Mouse (Mus musculus) forebrain, postnatal 0 days (tissue): ENCODE results near the gene Tgfa. TPM values are rescaled to one million over a fixed set of nuclear protein-coding genes. Genes with fewer than 3 reads are reported as not detected.

Experiments used
- ATAC-seq: fragments of 200-750 bp; cut with Nextera tagmentation; 2 replicates; pipeline ENCODE4 v1.8.0; 2017; ENCODE audit warnings: mild to moderate bottlenecking, moderate library complexity
- DNase-seq: peaks from one replicate; pipeline ENCODE4 v3.0.0-alpha.2; 2015
- H3K27ac ChIP-seq: fragments of 300-500 bp; sonication (generic); 2 replicates; pipeline ENCODE4 v1.5.1; 2014; ENCODE audit warnings: low read depth, mild to moderate bottlenecking, antibody characterized with exemption, low read length, moderate library complexity, mixed read lengths
- H3K27me3 ChIP-seq: fragments of 300-500 bp; sonication (generic); 2 replicates; pipeline ENCODE4 v1.6.1; 2014; ENCODE audit warnings: mild to moderate bottlenecking, low read length, mixed read lengths; ENCODE audit not compliant: insufficient read depth
- H3K36me3 ChIP-seq: fragments of 300-500 bp; sonication (generic); 2 replicates; pipeline ENCODE4 v1.6.1; 2014; ENCODE audit warnings: mild to moderate bottlenecking, moderate library complexity; ENCODE audit not compliant: insufficient read depth
- H3K4me1 ChIP-seq: fragments of 300-500 bp; sonication (generic); 2 replicates; pipeline ENCODE4 v1.6.1; 2014; ENCODE audit warnings: antibody characterized with exemption; ENCODE audit not compliant: insufficient read depth
- H3K4me2 ChIP-seq: fragments of 300-500 bp; sonication (generic); 2 replicates; pipeline ENCODE4 v1.6.1; 2014; ENCODE audit warnings: low read depth, mild to moderate bottlenecking, moderate library complexity
- H3K4me3 ChIP-seq: fragments of 300-500 bp; sonication (generic); 2 replicates; pipeline ENCODE4 v1.5.1; 2014; ENCODE audit warnings: low read depth, low read length, mixed read lengths
- H3K9ac ChIP-seq: fragments of 300-500 bp; sonication (generic); 2 replicates; pipeline ENCODE4 v1.6.1; 2014; ENCODE audit warnings: mild to moderate bottlenecking
- H3K9me3 ChIP-seq: fragments of 300-500 bp; sonication (generic); 2 replicates; pipeline ENCODE4 v1.6.1; 2016; ENCODE audit warnings: low read length
- CTCF ChIP-seq: sonication (generic); IDR thresholded peaks from 2 replicates; pipeline ENCODE4 v1.5.1; 2016; ENCODE audit warnings: antibody characterized with exemption, control low read depth, low read depth
- WGBS: fragments of 180-500 bp; shearing (Covaris S2); extraction: QIAGEN DNeasy Blood & Tissue Kit; methylation state at CpG from one replicate; pipeline ENCODE4 v1.1.7; 2014; 5-methylcytosine and 5-hydroxymethylcytosine counted together
- polyA plus RNA-seq: library from polyadenylated mRNA; unstranded; fragments of >200 nt; fragmentation: Nextera tagmentation; extraction: Ambion mirVana; gene quantifications from 2 replicates; pipeline ENCODE4 v1.2.1, GENCODE M21; 2015
- total RNA-seq: library from RNA; depleted of rRNA; stranded (reverse); fragments of >200 nt; gene quantifications from 2 replicates; pipeline ENCODE4 v1.2.3, GENCODE M21; 2014

Gene Tgfa
- total and polyA plus RNA-seq, 2 experiments from 2014 or later, result 29.9 to 49.5 TPM

- ATAC-seq (no peak), DNase-seq (no peak)
- no peak for TF ChIP-seq CTCF
- no peaks in the 10 kb centered on the region for H3K27me3 ChIP-seq
- H3K27ac ChIP-seq, result no peak overlapping the region
- peaks cover 8% of the 10 kb centered on the region; the same call in 1 of the 2 replicates for H3K36me3 ChIP-seq
- no peaks in the 10 kb centered on the region for H3K9me3 ChIP-seq
- H3K4me1 ChIP-seq, result no peaks in the 10 kb centered on the region
- H3K9ac ChIP-seq, result no peak overlapping the region
- H3K4me2 ChIP-seq, result no peak overlapping the region
- H3K4me3 ChIP-seq, result no peak overlapping the region
- 94% methylated on average over 5 of the region's 5 CpGs for WGBS
Measured at GRCm38 (mm10) chr6:86232367-86232766, 37.3 kb downstream of the Tgfa start.

DNA sequence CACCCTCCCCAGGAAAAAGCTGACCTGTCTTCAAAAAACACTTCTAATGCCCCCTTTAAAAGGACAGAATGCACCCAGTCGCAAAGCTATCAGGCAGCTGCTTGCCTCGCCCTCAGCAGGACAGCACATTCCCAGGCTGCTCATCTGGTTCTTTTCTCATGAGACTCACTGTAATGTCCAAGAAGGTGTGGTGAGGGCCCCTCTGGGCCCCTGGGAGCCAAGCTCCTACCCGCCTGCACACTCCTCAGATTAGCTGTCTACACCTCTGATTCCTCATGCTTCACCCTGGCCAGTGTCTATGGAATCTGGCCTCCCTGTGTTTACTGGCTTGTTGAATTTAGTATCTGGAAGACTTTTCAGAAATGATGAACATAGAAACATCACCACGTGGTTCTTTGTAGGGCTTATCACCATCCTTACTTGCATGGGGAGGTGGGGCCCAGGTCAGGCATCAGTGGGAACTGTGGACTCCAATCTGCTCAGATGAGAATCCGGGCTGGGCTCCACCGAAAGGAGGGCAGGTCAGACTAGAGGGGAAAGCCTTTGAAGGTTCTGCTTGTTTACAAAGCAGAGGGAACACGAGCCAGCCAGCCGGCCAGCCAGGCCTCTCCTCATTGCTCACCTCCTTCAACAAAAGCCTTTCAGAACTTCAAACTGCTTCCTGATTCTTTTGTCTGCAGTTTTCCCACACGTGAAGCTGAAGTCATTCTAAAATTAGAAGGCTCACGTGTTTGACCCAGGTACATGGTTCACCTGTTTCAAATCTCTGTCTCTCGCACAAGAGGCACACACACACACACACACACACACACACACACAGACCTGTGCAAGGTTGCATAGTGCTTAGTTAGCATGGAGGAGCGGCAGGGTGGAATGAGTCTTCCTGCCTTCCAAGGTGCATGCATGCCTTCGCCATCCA, 38.7 kb downstream of the Tgfa start:
- Histone ChIP-seq H3K27me3 (no peaks in the 10 kb centered on the region), H3K4me1 (no peaks in the 10 kb centered on the region), H3K4me2 (no peak overlapping the region), H3K9me3 (no peaks in the 10 kb centered on the region), H3K36me3 (peaks cover 8% of the 10 kb centered on the region; the same call in 1 of the 2 replicates), H3K27ac (peak overlapping the region; percentile 50), H3K4me3 (no peak overlapping the region), H3K9ac (no peak overlapping the region)
- no peak for TF ChIP-seq CTCF
- 36% methylated on average over 13 of the region's 13 CpGs for WGBS
- peak; percentile 49 for DNase-seq
- peak; percentile 67 for ATAC-seq

- H3K9me3 ChIP-seq, result no peaks in the 10 kb centered on the region
- H3K27ac ChIP-seq, result peak overlapping the region; percentile 36; the same call in 1 of the 2 replicates
- 25% methylated on average over 3 of the region's 3 CpGs for WGBS
- H3K9ac ChIP-seq, result no peak overlapping the region
- DNase-seq, result no peak
- ATAC-seq, result no peak
- H3K36me3 ChIP-seq, result no peaks in the 10 kb centered on the region
- no peaks in the 10 kb centered on the region for H3K27me3 ChIP-seq
- H3K4me3 ChIP-seq, result no peak overlapping the region
- peaks cover 13% of the 10 kb centered on the region for H3K4me1 ChIP-seq
- no peak for TF ChIP-seq CTCF
- no peak overlapping the region for H3K4me2 ChIP-seq
Measured at GRCm38 (mm10) chr6:86244866-86245265, 49.8 kb downstream of the Tgfa start.

DNA sequence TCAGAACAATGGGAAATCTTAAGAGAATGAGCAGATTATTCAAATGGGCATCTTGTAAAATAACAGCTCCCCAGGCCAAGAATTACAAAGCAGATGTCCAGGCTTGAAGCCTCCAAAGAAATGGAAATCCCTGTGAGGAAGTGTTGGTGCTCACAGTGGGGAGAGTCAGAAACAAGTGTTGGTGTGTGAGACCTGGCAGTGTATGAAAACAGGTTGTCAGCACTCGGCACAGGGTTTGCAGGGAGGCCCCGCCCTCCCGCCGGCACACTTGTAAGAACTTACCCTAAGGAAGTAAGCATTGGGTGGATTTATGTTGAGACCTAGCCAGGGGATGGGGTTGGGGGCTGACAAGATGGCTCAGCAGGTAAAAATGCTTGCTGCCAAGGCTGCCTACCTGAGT, 50.9 kb downstream of the Tgfa start:
- Histone ChIP-seq H3K4me2 (no peak overlapping the region), H3K4me1 (peaks cover 19% of the 10 kb centered on the region), H3K4me3 (no peak overlapping the region), H3K9me3 (no peaks in the 10 kb centered on the region), H3K27me3 (no peaks in the 10 kb centered on the region), H3K9ac (no peak overlapping the region), H3K36me3 (no peaks in the 10 kb centered on the region), H3K27ac (no peak overlapping the region)
- 0 out of 2 replicates have a peak, but pooled peaks have one; percentile 12 for ATAC-seq
- 37% methylated on average over 4 of the region's 4 CpGs for WGBS
- DNase-seq, result peak; percentile 26
- TF ChIP-seq CTCF, result no peak

DNA sequence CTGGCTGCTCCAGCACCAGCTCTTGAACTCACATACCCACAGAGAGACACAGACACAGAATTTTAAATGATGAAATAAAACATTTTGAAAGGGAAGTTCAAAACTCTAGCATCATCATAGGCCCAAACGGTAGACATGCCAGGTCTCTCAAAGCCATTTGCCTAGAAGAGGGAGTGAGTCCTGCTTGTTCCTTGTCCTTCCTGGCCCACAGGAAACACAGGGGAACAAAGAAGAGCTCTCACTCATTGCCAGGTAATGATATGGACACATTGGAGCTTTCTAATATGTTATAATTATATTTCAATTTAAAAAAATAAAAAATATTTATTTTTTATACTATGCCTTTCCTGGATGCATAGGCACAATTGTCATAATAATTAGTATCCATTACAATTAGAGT, 53.5 kb downstream of the Tgfa start:
- no peak overlapping the region for H3K9ac ChIP-seq

DNA sequence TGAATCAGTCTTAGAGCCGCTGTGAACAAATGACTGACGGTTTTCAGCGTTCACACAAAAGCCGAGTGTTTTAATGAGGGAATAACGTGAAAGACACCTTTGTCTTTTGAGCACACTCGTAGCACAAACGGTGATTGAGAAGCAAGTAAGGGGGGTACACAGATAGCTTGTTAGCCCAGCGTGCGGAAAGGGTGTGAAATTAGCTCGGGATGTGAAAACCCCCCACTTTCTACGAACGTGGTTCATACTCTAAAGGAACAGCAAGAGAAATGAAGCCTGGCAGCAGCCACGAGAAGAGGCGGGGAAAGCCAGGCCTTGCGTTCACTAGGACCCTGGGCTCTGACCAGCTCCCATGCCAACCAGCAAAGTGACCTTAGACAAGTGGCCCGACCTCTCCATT, 54.0 kb downstream of the Tgfa start:
- 14% methylated on average over 16 of the region's 16 CpGs for WGBS
- H3K9ac ChIP-seq, result 0 out of 2 replicates have a peak overlapping the region, but pooled peaks have one; percentile 2
- TF ChIP-seq CTCF, result no peak
- ATAC-seq (peak; percentile 77), DNase-seq (peak; percentile 75)
- H3K4me2 ChIP-seq, result peak overlapping the region; percentile 29; the same call in 1 of the 2 replicates
- no peaks in the 10 kb centered on the region for H3K9me3 ChIP-seq
- no peaks in the 10 kb centered on the region for H3K36me3 ChIP-seq
- no peak overlapping the region for H3K4me3 ChIP-seq
- H3K27ac ChIP-seq, result peak overlapping the region; percentile 76
- peaks cover 23% of the 10 kb centered on the region for H3K4me1 ChIP-seq
- no peaks in the 10 kb centered on the region for H3K27me3 ChIP-seq

More for the DNA sequence above, 53.5 kb downstream of the Tgfa start:
- Histone ChIP-seq H3K9me3 (no peaks in the 10 kb centered on the region), H3K4me3 (no peak overlapping the region), H3K27ac (peak overlapping the region; percentile 76), H3K27me3 (no peaks in the 10 kb centered on the region), H3K4me2 (no peak overlapping the region), H3K36me3 (no peaks in the 10 kb centered on the region), H3K4me1 (peaks cover 23% of the 10 kb centered on the region)
- 13% methylated on average over 1 of the region's 1 CpGs for WGBS
- DNase-seq (no peak), ATAC-seq (no peak)
- TF ChIP-seq CTCF, result no peak

DNA sequence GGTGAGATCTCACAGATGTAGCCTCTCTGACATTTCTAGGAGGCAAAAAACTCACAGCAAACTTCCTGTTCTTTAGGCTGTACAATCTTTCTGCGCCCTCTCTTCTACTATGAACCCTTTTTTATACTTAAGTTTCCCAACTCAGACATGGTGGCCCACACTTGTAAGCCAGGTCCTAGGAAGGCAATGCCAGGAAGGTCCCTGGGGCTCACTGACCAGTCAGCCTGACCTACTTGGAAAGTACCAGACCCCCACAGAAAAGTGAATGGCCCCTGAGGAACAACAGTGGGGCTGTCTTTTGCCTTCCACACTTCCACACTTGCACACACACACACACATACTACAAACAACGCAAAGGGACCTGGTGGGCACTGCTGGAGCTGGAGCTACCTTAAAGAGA, 55.2 kb downstream of the Tgfa start:
- ATAC-seq, result no peak
- Histone ChIP-seq H3K27ac (peak overlapping the region; percentile 76; the same call in 1 of the 2 replicates), H3K9ac (no peak overlapping the region)

More for the DNA sequence above, 55.2 kb downstream of the Tgfa start:
- Histone ChIP-seq H3K4me3 (no peak overlapping the region), H3K36me3 (no peaks in the 10 kb centered on the region), H3K4me2 (no peak overlapping the region), H3K4me1 (peaks cover 23% of the 10 kb centered on the region), H3K27me3 (no peaks in the 10 kb centered on the region), H3K9me3 (no peaks in the 10 kb centered on the region)
- WGBS, result 95% methylated on average over 2 of the region's 2 CpGs
- DNase-seq, result no peak
- no peak for TF ChIP-seq CTCF
